Mouse (Mus musculus) limb, embryonic 10.5 days (tissue): ENCODE data around the gene Pde4d. TPM values are rescaled to one million over a fixed set of nuclear protein-coding genes. Genes with fewer than 3 reads are reported as not detected.

Source experiments
- DNase-seq: peaks from one replicate; pipeline ENCODE4 v3.0.0-alpha.2; 2017; ENCODE audit warnings: low spot score
- H3K27ac ChIP-seq: fragments of 300-500 bp; sonication (generic); 2 replicates; pipeline ENCODE4 v1.5.1; 2016; ENCODE audit warnings: mild to moderate bottlenecking
- H3K27me3 ChIP-seq: fragments of 300-500 bp; sonication (generic); 2 replicates; pipeline ENCODE4 v1.6.1; 2016; ENCODE audit warnings: low read depth, mild to moderate bottlenecking; ENCODE audit not compliant: poor library complexity, severe bottlenecking
- H3K36me3 ChIP-seq: fragments of 300-500 bp; sonication (generic); 2 replicates; pipeline ENCODE4 v1.6.1; 2016; ENCODE audit warnings: mild to moderate bottlenecking, moderate library complexity
- H3K4me1 ChIP-seq: fragments of 300-500 bp; sonication (generic); 2 replicates; pipeline ENCODE4 v1.6.1; 2016
- H3K4me3 ChIP-seq: fragments of 300-500 bp; sonication (generic); 2 replicates; pipeline ENCODE4 v1.5.1; 2016; ENCODE audit warnings: mild to moderate bottlenecking, moderate library complexity
- H3K9me3 ChIP-seq: fragments of 300-500 bp; sonication (generic); replicated peaks from 2 replicates; pipeline ENCODE4 v1.6.1; 2016; ENCODE audit warnings: mild to moderate bottlenecking
- WGBS: fragments of 180-500 bp; shearing (Covaris S2); methylation state at CpG from one replicate; pipeline ENCODE4 v1.1.7; 2016; 5-methylcytosine and 5-hydroxymethylcytosine counted together
- polyA plus RNA-seq: library from polyadenylated mRNA; unstranded; fragments of >200 nt; fragmentation: Nextera tagmentation; extraction: Ambion mirVana; gene quantifications from 2 replicates; pipeline ENCODE4 v1.2.1, GENCODE M21; 2016

Gene Pde4d
- polyA plus RNA-seq, 1 experiment from 2014 or later: 24.3 TPM

DNA sequence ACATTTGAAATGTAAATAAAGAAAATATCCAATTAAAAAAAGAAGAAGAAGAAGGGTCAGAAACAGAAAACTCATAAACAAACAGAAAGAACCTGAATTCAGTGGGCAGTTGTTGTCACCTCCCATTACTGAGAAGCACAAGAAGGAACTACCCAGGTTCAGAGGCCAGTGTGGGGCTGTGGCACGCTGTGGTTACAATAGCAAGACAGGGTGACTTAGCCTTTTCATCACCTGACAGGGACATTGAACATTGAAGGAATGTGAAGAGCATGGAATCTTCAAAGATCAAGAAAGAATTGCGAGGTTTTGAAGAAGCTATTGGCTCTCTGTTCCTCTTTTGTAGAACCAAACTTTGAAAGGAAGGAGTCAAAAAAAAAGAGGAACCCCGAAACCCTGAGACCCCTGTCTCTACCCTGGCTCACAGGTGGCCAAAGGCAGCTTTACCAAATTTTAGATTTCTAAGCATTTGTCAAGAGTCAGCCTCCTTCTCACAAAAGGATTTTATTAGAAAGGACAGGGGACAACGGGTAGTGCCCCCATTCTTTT, 987.6 kb downstream of the Pde4d start:
- peaks cover 22% of the 10 kb centered on the region for H3K4me1 ChIP-seq
- no peaks in the 10 kb centered on the region for H3K36me3 ChIP-seq
- no peaks in the 10 kb centered on the region for H3K9me3 ChIP-seq
- no peaks in the 10 kb centered on the region for H3K27me3 ChIP-seq
- DNase-seq: no peak
- H3K4me3 ChIP-seq: no peak overlapping the region
- no peak overlapping the region for H3K27ac ChIP-seq
- 84% methylated on average over 4 of the region's 4 CpGs for WGBS

DNA sequence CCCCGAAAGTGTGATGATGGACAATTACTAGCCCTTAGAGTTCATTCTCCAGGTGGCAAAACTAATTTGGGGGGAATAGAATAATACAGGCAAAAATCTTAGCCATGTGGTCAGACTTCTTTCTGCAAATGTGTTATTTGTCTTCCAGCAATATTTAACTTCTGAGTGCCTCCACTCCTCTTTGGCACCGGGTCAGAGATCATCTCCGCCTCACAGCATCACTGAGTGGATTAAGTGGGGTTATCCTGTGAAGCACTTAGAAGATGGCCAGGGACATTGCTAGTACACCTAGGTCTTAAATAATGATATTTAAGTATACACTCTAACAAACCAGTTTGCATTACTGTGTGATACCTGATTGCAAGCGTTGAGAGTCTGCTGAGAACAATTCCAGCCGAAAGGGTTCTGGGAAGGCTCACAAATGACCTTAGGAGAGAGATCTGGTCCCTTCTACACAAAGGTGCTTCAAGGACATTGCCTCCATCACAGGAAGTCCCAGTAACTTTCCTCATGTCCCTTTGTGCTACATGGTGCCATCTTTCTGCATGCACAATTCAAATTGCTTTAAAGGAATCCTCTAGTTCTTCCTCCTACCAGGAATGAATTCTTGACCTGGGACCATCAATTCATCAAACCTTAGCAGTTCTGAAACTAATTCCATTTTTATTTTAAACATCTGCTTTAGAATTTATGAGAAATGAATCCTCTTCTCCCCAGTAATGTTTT, 989.9 kb downstream of the Pde4d start:
- Histone ChIP-seq H3K27ac (peak overlapping the region; percentile 78), H3K4me1 (peaks cover 24% of the 10 kb centered on the region), H3K36me3 (no peaks in the 10 kb centered on the region), H3K4me3 (peak overlapping the region; percentile 54), H3K9me3 (no peaks in the 10 kb centered on the region), H3K27me3 (no peaks in the 10 kb centered on the region)
- 62% methylated on average over 5 of the region's 5 CpGs for WGBS
- DNase-seq: no peak

- Histone ChIP-seq H3K27me3 (no peaks in the 10 kb centered on the region), H3K36me3 (no peaks in the 10 kb centered on the region), H3K9me3 (no peaks in the 10 kb centered on the region), H3K4me1 (peaks cover 24% of the 10 kb centered on the region), H3K4me3 (peak overlapping the region; percentile 54), H3K27ac (peak overlapping the region; percentile 78)
- WGBS: 4% methylated on average over 8 of the region's 8 CpGs
- DNase-seq: peak; percentile 61
Observed at GRCm38 (mm10) chr13:109440331-109440730, 990.6 kb downstream of the Pde4d start.

GRCm38 (mm10) chr13:109440881-109441280, 991.1 kb downstream of the Pde4d start:
- peak; percentile 89 for DNase-seq
- H3K4me3 ChIP-seq: peak overlapping the region; percentile 54
- peak overlapping the region; percentile 78 for H3K27ac ChIP-seq
- no peaks in the 10 kb centered on the region for H3K27me3 ChIP-seq
- no peaks in the 10 kb centered on the region for H3K9me3 ChIP-seq
- peaks cover 28% of the 10 kb centered on the region for H3K4me1 ChIP-seq
- WGBS: under 1% methylated on average over 12 of the region's 12 CpGs
- H3K36me3 ChIP-seq: no peaks in the 10 kb centered on the region

DNA sequence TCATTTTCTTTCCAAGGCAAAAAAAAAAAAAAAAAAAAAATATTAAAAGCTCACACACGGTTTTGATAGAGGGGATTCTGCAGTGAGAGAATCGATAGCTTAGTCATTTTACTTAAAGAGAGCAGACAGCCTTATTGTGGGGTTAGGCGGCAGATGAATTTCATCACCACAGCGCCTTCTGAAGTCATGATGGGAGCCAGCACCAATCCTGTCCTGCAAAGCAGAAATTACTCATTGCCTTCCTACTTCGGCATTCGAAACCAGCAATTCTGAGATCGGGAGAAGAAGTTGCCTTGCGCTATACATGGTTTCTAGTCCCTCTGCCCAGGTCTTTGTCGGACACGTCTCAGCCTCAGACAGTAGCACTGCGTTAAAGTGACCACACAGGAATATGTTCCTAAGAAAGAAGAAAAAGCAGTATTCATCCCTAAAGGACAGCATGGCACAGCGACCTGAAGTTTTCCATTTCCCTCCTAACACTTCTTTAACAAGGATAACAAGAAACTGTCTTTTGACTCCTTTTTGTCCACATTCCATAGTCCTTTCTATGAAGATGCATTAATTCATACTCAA, 991.7 kb downstream of the Pde4d start:
- Histone ChIP-seq H3K4me1 (peaks cover 28% of the 10 kb centered on the region), H3K27ac (no peak overlapping the region), H3K4me3 (peak overlapping the region; percentile 54), H3K36me3 (no peaks in the 10 kb centered on the region), H3K9me3 (no peaks in the 10 kb centered on the region), H3K27me3 (no peaks in the 10 kb centered on the region)
- 38% methylated on average over 12 of the region's 12 CpGs for WGBS
- no peak for DNase-seq

GRCm38 (mm10) chr13:109446138-109446537, 996.4 kb downstream of the Pde4d start:
- no peak for DNase-seq
- H3K36me3 ChIP-seq: no peaks in the 10 kb centered on the region
- 93% methylated on average over 7 of the region's 7 CpGs for WGBS

GRCm38 (mm10) chr13:109448121-109448520, 998.4 kb downstream of the Pde4d start:
- Histone ChIP-seq H3K9me3 (no peaks in the 10 kb centered on the region), H3K27me3 (no peaks in the 10 kb centered on the region), H3K4me1 (peaks cover 6% of the 10 kb centered on the region; the same call in 1 of the 2 replicates), H3K27ac (no peak overlapping the region), H3K36me3 (no peaks in the 10 kb centered on the region), H3K4me3 (no peak overlapping the region)
- 88% methylated on average over 5 of the region's 5 CpGs for WGBS
- no peak for DNase-seq

More at GRCm38 (mm10) chr13:109446138-109446537, 996.4 kb downstream of the Pde4d start:
- Histone ChIP-seq H3K27ac (no peak overlapping the region), H3K9me3 (no peaks in the 10 kb centered on the region), H3K4me3 (no peak overlapping the region), H3K27me3 (no peaks in the 10 kb centered on the region), H3K4me1 (peaks cover 11% of the 10 kb centered on the region)

GRCm38 (mm10) chr13:109474344-109474743, 1024.6 kb downstream of the Pde4d start:
- no peak for DNase-seq
- no peaks in the 10 kb centered on the region for H3K27me3 ChIP-seq
- no peak overlapping the region for H3K27ac ChIP-seq
- no peaks in the 10 kb centered on the region for H3K4me1 ChIP-seq
- H3K4me3 ChIP-seq: no peak overlapping the region
- no peaks in the 10 kb centered on the region for H3K36me3 ChIP-seq
- H3K9me3 ChIP-seq: no peaks in the 10 kb centered on the region

DNA sequence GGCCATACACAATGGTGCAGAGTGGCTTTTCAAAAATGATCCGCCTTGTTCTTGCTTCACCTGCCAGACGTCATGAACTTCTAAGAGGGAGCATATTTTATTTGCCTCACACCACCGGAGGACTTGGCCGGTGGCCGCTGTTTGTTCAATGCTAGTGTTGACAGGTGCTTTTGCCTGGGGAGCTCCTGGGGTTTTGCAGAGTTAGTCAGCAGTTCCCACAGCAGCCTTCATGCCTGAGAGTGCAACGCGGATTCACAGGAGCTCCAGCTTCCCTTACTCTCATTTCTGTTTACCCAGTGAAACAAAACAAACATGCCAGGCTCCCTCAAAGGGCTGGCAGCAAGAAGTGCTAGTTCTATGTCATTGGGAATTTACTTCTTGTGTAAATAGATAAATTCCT, 1031.7 kb downstream of the Pde4d start:
- no peak overlapping the region for H3K27ac ChIP-seq
- no peaks in the 10 kb centered on the region for H3K27me3 ChIP-seq
- no peaks in the 10 kb centered on the region for H3K9me3 ChIP-seq
- peaks cover 8% of the 10 kb centered on the region; the same call in 1 of the 2 replicates for H3K4me1 ChIP-seq
- WGBS: 63% methylated on average over 7 of the region's 7 CpGs
- DNase-seq: no peak
- H3K4me3 ChIP-seq: no peak overlapping the region
- H3K36me3 ChIP-seq: no peaks in the 10 kb centered on the region

GRCm38 (mm10) chr13:109486166-109486565, 1036.4 kb downstream of the Pde4d start:
- Histone ChIP-seq H3K27ac (no peak overlapping the region), H3K36me3 (no peaks in the 10 kb centered on the region), H3K27me3 (no peaks in the 10 kb centered on the region), H3K4me3 (no peak overlapping the region), H3K4me1 (peaks cover 8% of the 10 kb centered on the region; the same call in 1 of the 2 replicates), H3K9me3 (no peaks in the 10 kb centered on the region)
- DNase-seq: no peak
- 36% methylated on average over 6 of the region's 6 CpGs for WGBS

DNA sequence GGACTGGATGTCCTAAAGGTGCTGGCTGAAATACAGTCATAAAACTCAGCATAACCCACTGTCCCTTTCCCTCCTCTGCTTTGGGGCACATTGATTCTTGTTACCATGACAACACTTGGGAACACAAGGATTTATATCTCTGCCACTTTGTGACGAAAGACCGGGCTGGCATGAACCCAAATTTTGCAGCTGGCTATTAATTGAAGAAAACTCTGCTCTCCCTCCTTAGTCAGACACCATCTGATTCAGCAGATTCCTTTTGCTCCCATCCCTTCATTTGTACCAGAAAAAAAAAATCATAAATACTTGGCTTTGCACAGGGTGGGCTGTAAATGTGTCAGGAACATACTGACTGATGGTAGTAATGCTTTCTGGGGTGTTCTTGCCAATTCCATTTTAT, 1037.6 kb downstream of the Pde4d start:
- peaks cover 8% of the 10 kb centered on the region; the same call in 1 of the 2 replicates for H3K4me1 ChIP-seq
- no peak overlapping the region for H3K4me3 ChIP-seq
- no peak for DNase-seq
- WGBS: 68% methylated on average over 2 of the region's 2 CpGs
- no peaks in the 10 kb centered on the region for H3K27me3 ChIP-seq
- no peak overlapping the region for H3K27ac ChIP-seq
- no peaks in the 10 kb centered on the region for H3K9me3 ChIP-seq
- H3K36me3 ChIP-seq: no peaks in the 10 kb centered on the region

DNA sequence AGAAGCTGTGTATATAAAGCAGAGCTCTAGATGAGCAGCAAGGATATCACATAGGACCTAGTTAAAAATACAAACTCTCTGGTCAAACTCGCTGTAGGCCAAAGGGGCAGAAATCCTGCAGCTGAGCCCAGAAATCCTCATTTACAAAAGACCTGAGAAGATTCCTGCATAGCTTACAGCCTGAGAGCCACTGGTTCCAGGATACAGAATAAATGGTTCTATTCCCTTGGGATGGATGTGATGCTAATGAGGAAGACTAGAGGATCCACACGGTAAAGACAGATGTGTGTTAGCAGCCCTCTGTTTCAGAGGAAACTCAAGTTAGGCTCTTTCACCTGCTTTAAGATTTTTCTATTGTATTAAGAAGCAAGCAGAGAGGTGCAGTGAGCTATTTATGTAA, 1041.1 kb downstream of the Pde4d start:
- no peak for DNase-seq

DNA sequence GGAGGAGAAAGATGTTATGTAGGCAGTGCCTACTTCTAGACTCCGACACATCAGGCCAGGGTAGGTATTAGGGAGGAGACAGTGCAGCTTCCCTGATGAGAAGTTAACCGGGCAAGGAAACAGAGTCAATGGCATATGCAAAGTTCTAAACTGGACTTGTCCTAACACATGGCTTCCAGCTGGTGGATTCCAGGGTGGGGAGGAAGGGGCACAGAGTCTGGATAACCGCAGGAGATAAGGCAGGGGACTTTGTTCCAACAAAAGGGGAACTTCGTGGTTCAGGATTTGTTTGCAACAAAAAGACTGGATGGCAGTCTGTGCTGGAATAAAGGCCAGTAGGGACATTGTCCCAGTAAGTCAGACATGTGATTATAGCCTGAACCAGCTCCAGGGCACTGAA, 1042.1 kb downstream of the Pde4d start:
- Histone ChIP-seq H3K4me1 (no peaks in the 10 kb centered on the region), H3K27ac (no peak overlapping the region), H3K27me3 (no peaks in the 10 kb centered on the region), H3K9me3 (no peaks in the 10 kb centered on the region), H3K4me3 (no peak overlapping the region), H3K36me3 (no peaks in the 10 kb centered on the region)
- WGBS: 81% methylated on average over 4 of the region's 4 CpGs
- no peak for DNase-seq

More for the DNA sequence above, 1041.1 kb downstream of the Pde4d start:
- no peaks in the 10 kb centered on the region for H3K27me3 ChIP-seq
- peaks cover 7% of the 10 kb centered on the region; the same call in 1 of the 2 replicates for H3K4me1 ChIP-seq
- H3K36me3 ChIP-seq: no peaks in the 10 kb centered on the region
- H3K27ac ChIP-seq: no peak overlapping the region
- no peak overlapping the region for H3K4me3 ChIP-seq
- WGBS: 69% methylated on average over 2 of the region's 2 CpGs
- H3K9me3 ChIP-seq: no peaks in the 10 kb centered on the region
